Mouse (Mus musculus): ENCODE results near the gene Hnrnpr.

The Hnrnpr gene

GRCm38 (mm10) chr4:136383839-136384238, 73.1 kb downstream of the Hnrnpr start:
- DNase-seq (ENCODE audit: extremely low read depth, low read depth, low spot score), result no peak

GRCm38 (mm10) chr4:136387261-136387660, 76.5 kb downstream of the Hnrnpr start:
- peak; percentile 57 for DNase-seq (ENCODE audit: extremely low read depth, low read depth, low spot score)

- no peak for DNase-seq (ENCODE audit: extremely low read depth, low read depth, low spot score)
Observed at GRCm38 (mm10) chr4:136401806-136402205, 91.1 kb downstream of the Hnrnpr start.

- DNase-seq (ENCODE audit: extremely low read depth, low read depth, low spot score), result no peak
Observed at GRCm38 (mm10) chr4:136407831-136408230, 97.1 kb downstream of the Hnrnpr start.
